Mouse (Mus musculus) cortical plate, adult 2 months (tissue): ENCODE data around the gene Pcdh8.

Experiments used
- CTCF ChIP-seq: fragments of 200-500 bp; IDR thresholded peaks from 2 replicates; pipeline ENCODE4 v1.5.1; 2011; ENCODE audit warnings: mild to moderate bottlenecking, control low read depth, low read length; ENCODE audit not compliant: insufficient read depth; ENCODE audit errors: extremely low read depth
- POLR2A ChIP-seq: fragments of 200-500 bp; IDR thresholded peaks from 2 replicates; pipeline ENCODE4 v1.6.1; 2011; ENCODE audit warnings: mild to moderate bottlenecking, low read length, control low read depth; ENCODE audit not compliant: insufficient read depth; ENCODE audit errors: extremely low read depth

DNA sequence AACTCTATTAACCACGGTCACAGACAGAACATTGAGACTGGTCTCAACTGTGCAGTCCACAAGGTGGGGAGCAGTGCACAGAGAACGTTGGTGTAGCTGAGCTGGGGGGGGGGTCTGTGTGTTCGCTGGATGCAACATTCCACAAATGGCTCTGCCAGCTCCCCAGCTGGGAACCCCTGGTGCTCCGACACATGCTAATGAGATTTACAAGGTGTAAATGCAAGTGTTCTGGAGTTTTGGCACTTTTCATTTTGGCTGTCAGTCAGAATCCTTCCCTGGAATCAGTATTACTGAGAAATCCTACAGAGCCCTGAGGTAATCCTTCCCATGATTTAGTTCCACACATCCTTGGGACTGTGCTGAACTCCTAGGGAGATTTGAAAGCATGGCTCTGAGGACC, 18.4 kb upstream of the Pcdh8 start:
- TF ChIP-seq CTCF: no peak
- no peak for TF ChIP-seq POLR2A
